Mouse (Mus musculus): ENCODE results near the gene Tex45. TPM values are rescaled to one million over a fixed set of nuclear protein-coding genes. Genes with fewer than 3 reads are reported as not detected.

Tex45 gene
- not detected for polyA plus RNA-seq (2017; shearing (Covaris generic))

DNA sequence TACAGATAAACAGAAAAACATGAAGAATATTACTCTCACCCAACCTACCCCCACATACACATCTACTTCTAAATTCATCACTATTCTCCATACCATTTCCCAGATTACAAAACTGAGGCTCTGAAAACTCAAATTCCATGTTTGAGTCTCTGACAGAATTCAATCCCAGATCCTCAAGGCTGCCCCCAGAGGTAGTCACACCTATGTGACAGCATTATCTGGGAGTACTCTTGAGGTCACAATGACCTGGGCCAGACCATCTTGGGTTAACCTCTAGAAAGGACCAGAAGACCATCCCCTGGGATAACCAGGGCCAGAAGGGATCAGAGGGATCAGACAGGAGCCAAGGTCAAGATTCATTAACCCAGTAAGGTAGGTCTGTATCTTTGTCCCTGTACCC, at the start of gene Tex45:
Gene Tex45, plus strand, starts transcription at position 301 of the 400 bp plus-strand sequence.

DNA sequence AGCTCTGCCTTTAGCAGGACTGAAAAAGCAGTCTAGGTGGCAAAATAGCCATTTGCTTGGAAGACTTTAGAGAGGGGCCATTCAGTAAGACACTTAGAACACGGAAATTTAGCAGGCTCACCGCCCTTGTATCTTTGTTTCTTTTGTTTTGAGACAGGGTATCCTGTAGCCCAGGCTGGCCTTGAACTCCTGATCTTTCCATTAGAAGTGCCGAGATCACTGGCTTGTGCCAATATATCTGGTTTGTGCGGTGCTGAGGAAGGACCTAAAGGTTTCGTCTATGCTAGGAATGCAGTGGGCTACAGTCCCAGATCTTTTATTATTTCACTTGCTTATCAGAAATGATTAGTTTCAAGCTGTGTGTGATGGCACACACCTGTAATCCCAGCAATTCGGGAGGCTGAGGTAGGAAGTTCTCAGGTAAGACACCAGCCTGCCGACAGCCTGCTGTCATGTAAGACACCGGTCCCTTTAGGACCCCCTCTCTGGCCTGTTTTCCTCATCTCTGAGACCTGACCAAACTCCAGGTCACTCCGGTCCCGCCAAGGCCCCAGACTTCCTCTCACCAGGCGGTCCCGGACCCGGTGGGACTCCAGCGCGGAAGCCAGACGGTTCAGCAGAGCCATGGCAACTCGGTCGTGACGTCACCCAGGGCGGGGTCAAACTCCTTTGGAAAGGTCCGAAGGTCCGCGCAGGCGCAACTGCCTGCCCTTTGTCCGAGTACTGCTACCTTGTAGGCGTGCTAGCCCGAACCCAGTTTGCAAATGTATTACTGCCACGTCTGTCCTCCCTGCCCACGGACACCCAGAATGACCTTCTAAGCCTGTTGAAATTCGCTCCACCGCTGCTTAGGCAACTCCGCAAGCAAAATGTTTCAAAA, 3.4 kb upstream of the Tex45 start, which contains the start of gene Pex11g:
Gene Pex11g, minus strand, starts transcription at position 675 of the 880 bp plus-strand sequence.

DNA sequence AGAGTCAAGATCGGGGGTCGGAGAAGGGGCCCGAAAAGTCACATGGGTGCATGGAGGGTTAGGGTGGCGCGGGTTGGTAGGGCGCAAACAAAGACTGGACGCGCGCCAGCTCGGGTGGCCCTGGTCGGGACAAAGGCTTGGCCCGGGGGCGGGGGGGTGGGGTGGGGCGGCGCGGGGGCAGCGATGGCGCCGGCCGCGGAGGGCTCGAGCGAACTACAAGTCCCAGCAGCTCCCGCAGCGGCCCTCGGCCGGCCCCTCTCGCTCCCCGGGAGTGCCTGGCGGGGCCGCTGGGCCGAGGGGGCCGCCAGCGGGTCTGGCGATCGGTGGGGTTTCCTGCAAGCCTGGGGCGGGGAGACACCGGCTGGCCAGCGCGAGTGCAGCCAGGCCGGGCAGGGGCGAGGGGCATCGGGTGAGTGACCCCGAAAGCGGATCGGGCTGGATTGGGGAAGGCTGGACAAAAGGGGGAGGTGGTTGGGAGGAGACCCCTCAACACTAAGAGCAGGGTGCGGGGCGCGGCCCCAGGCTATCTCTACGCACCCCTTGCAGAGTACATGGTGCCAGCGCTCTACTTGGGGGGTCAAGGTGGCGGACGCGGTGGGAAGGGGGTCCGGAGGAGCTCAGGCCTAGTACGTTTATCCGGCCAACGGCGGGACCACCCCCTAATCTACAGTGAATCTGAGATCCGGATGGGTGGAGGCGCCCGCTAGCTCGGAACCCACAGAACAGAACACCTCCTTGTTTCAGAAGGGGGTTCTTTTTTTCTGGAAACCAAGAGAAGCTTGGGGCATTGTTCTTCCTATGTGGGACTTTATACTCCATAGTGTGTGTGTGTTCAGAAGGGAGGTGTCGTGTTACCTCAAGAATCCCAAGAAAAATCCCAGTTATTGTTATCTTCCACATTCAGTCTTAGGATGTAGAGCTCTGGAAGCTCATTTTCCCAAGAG, 22.5 kb downstream of the Tex45 start, which contains the start of gene Zfp358:
Gene Zfp358, plus strand, starts transcription at position 238 of the 944 bp plus-strand sequence.

DNA sequence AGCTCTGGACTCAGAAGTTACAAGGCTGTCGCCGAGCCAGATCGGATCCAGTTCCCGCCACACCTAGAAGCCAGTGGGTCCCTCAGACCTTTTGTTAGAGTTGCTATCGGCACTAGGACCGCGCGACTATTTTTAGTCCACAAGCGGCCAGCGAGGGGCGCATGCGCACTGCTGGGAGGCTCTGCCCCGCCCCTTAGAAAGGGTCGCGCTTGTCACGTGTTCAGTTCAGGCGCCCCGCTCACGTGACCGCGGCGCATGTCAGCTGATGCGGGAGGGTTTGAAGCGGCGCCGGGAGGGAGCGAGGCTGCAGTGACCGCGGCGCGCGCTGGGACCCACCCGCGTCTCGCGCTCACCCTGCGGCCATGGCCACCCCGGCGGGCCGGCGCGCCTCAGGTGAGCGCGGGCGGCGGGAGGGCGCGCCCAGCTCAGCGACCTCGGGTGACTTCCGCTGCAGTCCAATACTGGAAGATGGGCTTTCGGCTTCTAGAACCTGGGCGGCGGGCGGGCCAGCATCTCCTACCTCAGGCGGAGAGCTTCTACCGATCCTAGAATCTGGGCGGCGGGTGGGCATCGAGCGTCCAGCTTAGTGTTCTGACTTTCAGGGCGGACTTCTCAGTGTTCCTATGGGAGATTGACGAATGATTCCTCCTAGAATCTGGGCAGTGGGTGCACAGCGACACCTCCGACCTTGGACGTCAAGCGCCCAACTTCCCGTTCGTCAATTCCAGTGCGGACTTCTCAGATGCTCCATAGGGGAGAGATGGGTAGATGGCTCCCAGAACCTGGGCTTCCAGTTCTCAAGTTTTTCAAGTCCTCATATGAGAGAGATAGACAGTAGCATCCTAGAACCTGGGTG, 29.8 kb downstream of the Tex45 start, which contains the start of gene Mcoln1:
Gene Mcoln1, plus strand, starts transcription at position 223 of the 856 bp plus-strand sequence.

DNA sequence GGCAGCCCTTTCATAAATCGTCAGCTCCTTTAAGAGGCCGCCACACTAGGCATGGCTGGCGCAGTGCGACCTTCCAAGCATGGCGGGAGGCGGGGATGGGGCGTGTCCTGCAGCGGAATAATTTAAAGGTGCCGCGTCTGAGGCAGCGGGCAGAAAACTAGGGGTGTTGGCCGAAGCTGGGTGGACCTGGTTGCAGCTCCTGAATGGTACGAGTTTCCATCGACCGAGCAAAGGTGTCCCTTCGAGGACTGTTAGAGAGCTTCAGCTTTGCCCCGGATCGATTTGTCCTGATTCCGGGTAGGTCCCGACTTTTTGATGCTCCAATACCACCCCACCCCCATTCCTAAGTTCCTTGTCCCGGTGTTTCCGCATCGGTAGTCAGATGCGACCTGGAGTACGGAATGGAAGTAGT, 44.6 kb downstream of the Tex45 start, which contains the start of gene Pnpla6:
Gene Pnpla6, plus strand, starts transcription at position 125 of the 412 bp plus-strand sequence.

Other genes starting within 250 kb of the Tex45 start
- gene Insr, start 191.2 kb upstream of the Tex45 start, polyA plus RNA-seq (2017; shearing (Covaris generic)): 10 to 100 TPM; 14.4 to 17.8 TPM
- 10 to 100 TPM; 73.5 to 80.4 TPM for gene A430078G23Rik, start 117.4 kb upstream of the Tex45 start, polyA plus RNA-seq (2017; shearing (Covaris generic))
- 10 to 100 TPM; 54.8 to 71.1 TPM for gene Arhgef18, start 77.9 kb upstream of the Tex45 start, polyA plus RNA-seq (2017; shearing (Covaris generic))
- gene Pex11g, start 3.2 kb upstream of the Tex45 start, polyA plus RNA-seq (2017; shearing (Covaris generic)): 1 to 10 TPM; 4.8 to 5.7 TPM
- gene Zfp358, start 22.3 kb downstream of the Tex45 start, polyA plus RNA-seq (2017; shearing (Covaris generic)): 10 to 100 TPM in 1 of 2 experiments, 1 to 10 TPM in 1; 5.3 to 13.0 TPM
- 10 to 100 TPM; 79.5 to 93.9 TPM for gene Mcoln1, start 29.6 kb downstream of the Tex45 start, polyA plus RNA-seq (2017; shearing (Covaris generic))
- 10 to 100 TPM; 22.3 to 27.5 TPM for gene Pnpla6, start 44.5 kb downstream of the Tex45 start, polyA plus RNA-seq (2017; shearing (Covaris generic))
- gene C330021F23Rik, start 97.1 kb downstream of the Tex45 start, polyA plus RNA-seq (2017; shearing (Covaris generic)): under 1 TPM in 1 of 2 experiments, not detected in 1; 0.20 TPM
- gene Camsap3, start 116.4 kb downstream of the Tex45 start, polyA plus RNA-seq (2017; shearing (Covaris generic)): under 1 TPM in 1 of 2 experiments, not detected in 1; 0.33 TPM
- 10 to 100 TPM; 81.8 to 82.2 TPM for gene Xab2, start 150.5 kb downstream of the Tex45 start, polyA plus RNA-seq (2017; shearing (Covaris generic))
- gene Pet100, start 150.7 kb downstream of the Tex45 start, polyA plus RNA-seq (2017; shearing (Covaris generic)): 100 to 1,000 TPM; 122 to 131 TPM
- under 1 TPM; 0.16 to 0.20 TPM for gene Pcp2, start 154.7 kb downstream of the Tex45 start, polyA plus RNA-seq (2017; shearing (Covaris generic))
- 100 to 1,000 TPM; 211 to 215 TPM for gene Stxbp2, start 160.1 kb downstream of the Tex45 start, polyA plus RNA-seq (2017; shearing (Covaris generic))
- not detected for gene Retn, start 184.9 kb downstream of the Tex45 start, polyA plus RNA-seq (2017; shearing (Covaris generic))
- gene Mcemp1, start 194.9 kb downstream of the Tex45 start, polyA plus RNA-seq (2017; shearing (Covaris generic)): under 1 TPM; 0.36 to 0.92 TPM
- not detected for gene Fcor, start 201.5 kb downstream of the Tex45 start, polyA plus RNA-seq (2017; shearing (Covaris generic))
- gene Trappc5, start 205.4 kb downstream of the Tex45 start, polyA plus RNA-seq (2017; shearing (Covaris generic)): 10 to 100 TPM; 27.9 to 28.4 TPM
- gene Fcer2a, start 223.3 kb downstream of the Tex45 start, polyA plus RNA-seq (2017; shearing (Covaris generic)): 1 to 10 TPM in 1 of 2 experiments, under 1 TPM in 1; 0.47 to 2.0 TPM
- not detected for gene Clec4g, start 249.8 kb downstream of the Tex45 start, polyA plus RNA-seq (2017; shearing (Covaris generic))